Mouse (Mus musculus): Measurements from ENCODE around the gene Il18bp. TPM values are rescaled to one million over a fixed set of nuclear protein-coding genes. Genes with fewer than 3 reads are reported as not detected.

The Il18bp gene
- total and polyA plus RNA-seq, 2 experiments from 2014 or later, result 2.8 to 11.2 TPM

- H3K9me3 ChIP-seq (ENCODE audit: low read length), result no peaks in the 10 kb centered on the region
- TF ChIP-seq CTCF (IDR thresholded peaks at IDR 0.05; ENCODE audit: low read depth), result no peak
- H3K27me3 ChIP-seq (ENCODE audit: insufficient read depth, low read length), result no peaks in the 10 kb centered on the region
- H3K4me1 ChIP-seq (ENCODE audit: insufficient read depth), result no peaks in the 10 kb centered on the region
- H3K27ac ChIP-seq (ENCODE audit: low read depth, low read length), result no peak overlapping the region
- no peak overlapping the region for H3K4me3 ChIP-seq (ENCODE audit: low read depth, low read length)
- WGBS, result 87% methylated on average over 26 of the region's 26 CpGs
- H3K36me3 ChIP-seq (ENCODE audit: insufficient read depth), result peaks cover 82% of the 10 kb centered on the region
- DNase-seq, result no peak
- H3K9ac ChIP-seq, result no peak overlapping the region
- ATAC-seq, result peak; percentile 50
- no peak overlapping the region for H3K4me2 ChIP-seq (ENCODE audit: low read depth)
These were observed 17.4 kb downstream of the Il18bp start for GRCm38 (mm10) chr7:102000921-102001630.

DNA sequence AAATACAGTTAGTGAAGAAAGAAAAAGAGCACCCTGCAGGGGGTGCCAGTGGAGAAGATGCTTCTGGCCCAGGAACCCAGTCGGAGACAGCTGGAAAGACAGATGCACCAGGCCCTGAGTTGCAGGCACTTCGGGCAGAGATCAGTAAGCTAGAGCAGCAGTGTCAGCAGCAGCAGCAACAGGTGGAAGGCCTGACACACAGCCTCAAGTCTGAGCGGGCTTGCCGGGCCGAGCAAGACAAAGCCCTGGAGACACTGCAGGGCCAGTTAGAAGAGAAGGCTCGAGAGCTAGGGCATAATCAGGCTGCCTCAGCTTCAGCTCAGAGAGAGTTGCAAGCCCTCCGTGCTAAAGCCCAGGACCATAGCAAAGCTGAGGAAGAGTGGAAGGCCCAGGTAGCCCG, 18.2 kb downstream of the Il18bp start:
- no peak overlapping the region for H3K4me3 ChIP-seq (ENCODE audit: low read depth, low read length)
- DNase-seq (no peak), ATAC-seq (no peak)
- H3K27me3 ChIP-seq (ENCODE audit: insufficient read depth, low read length), result no peaks in the 10 kb centered on the region
- WGBS, result 83% methylated on average over 8 of the region's 8 CpGs
- no peaks in the 10 kb centered on the region for H3K4me1 ChIP-seq (ENCODE audit: insufficient read depth)
- TF ChIP-seq CTCF (IDR thresholded peaks at IDR 0.05; ENCODE audit: low read depth), result no peak
- no peak overlapping the region for H3K4me2 ChIP-seq (ENCODE audit: low read depth)
- no peaks in the 10 kb centered on the region for H3K9me3 ChIP-seq (ENCODE audit: low read length)
- no peak overlapping the region for H3K27ac ChIP-seq (ENCODE audit: low read depth, low read length)
- H3K36me3 ChIP-seq (ENCODE audit: insufficient read depth), result peaks cover 82% of the 10 kb centered on the region
- H3K9ac ChIP-seq, result no peak overlapping the region

DNA sequence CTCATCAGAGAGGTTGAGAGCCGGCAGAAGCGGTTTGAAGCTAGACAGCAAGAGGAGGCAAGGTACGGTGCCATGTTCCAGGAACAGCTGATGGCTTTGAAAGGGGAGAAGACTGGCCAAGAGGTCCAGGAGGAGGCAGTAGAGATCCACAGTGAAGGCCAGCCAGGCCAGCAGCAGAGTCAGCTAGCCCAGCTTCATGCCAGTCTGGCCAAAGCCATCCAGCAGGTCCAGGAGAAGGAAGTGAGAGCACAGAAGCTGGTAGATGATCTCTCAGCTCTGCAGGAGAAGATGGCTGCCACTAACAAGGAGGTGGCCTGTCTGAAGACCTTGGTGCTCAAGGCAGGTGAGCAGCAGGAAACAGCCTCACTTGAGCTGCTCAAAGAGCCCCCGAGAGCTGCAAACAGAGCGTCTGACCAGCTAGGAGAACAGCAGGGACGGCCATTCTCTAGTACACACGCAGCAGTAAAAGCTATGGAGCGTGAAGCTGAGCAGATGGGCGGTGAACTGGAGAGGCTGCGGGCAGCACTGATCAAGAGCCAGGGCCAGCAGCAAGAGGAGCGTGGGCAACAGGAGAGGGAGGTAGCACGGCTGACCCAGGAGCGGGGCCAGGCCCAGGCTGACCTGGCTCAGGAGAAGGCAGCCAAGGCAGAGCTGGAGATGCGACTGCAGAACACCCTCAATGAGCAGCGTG, 18.9 kb downstream of the Il18bp start:
- Histone ChIP-seq H3K4me1 (ENCODE audit: insufficient read depth) (no peaks in the 10 kb centered on the region), H3K9ac (no peak overlapping the region), H3K27me3 (ENCODE audit: insufficient read depth, low read length) (no peaks in the 10 kb centered on the region), H3K27ac (ENCODE audit: low read depth, low read length) (no peak overlapping the region), H3K9me3 (ENCODE audit: low read length) (no peaks in the 10 kb centered on the region), H3K36me3 (ENCODE audit: insufficient read depth) (peaks cover 84% of the 10 kb centered on the region), H3K4me2 (ENCODE audit: low read depth) (no peak overlapping the region), H3K4me3 (ENCODE audit: low read depth, low read length) (no peak overlapping the region)
- 90% methylated on average over 15 of the region's 15 CpGs for WGBS
- no peak for TF ChIP-seq CTCF (IDR thresholded peaks at IDR 0.05; ENCODE audit: low read depth)
- no peak for DNase-seq
- no peak for ATAC-seq

DNA sequence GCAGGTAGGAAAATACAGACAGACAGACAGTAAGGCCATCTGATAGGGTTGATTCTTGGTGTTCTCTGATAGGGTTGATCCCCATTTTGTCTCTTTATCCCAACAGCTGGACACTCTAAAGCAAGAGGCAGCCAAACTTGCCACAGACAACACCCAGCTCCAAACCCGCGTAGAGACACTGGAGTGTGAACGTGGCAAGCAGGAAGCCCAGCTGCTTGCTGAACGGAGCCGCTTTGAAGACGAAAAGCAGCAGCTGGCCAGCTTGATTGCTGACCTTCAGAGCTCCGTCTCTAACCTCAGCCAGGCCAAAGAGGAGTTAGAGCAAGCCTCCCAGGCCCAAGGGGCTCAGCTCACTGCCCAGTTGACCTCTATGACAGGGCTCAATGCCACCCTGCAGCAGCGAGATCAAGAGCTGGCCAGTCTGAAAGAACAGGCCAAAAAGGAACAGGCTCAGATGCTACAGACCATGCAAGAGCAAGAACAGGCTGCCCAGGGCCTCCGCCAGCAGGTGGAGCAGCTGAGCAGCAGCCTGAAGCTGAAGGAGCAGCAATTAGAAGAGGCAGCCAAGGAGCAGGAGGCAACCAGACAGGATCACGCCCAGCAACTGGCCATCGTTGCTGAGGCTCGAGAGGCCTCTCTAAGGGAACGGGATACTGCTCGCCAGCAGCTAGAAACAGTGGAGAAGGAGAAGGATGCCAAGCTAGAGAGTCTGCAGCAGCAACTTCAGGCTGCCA, 20.1 kb downstream of the Il18bp start:
- Histone ChIP-seq H3K9me3 (ENCODE audit: low read length) (no peaks in the 10 kb centered on the region), H3K4me1 (ENCODE audit: insufficient read depth) (no peaks in the 10 kb centered on the region), H3K4me3 (ENCODE audit: low read depth, low read length) (no peak overlapping the region), H3K9ac (no peak overlapping the region), H3K27me3 (ENCODE audit: insufficient read depth, low read length) (no peaks in the 10 kb centered on the region), H3K27ac (ENCODE audit: low read depth, low read length) (0 out of 2 replicates have a peak overlapping the region, but pooled peaks have one; percentile 35), H3K4me2 (ENCODE audit: low read depth) (no peak overlapping the region), H3K36me3 (ENCODE audit: insufficient read depth) (peaks cover 92% of the 10 kb centered on the region)
- DNase-seq (peak; percentile 72), ATAC-seq (peak; percentile 63)
- TF ChIP-seq CTCF (IDR thresholded peaks at IDR 0.05; ENCODE audit: low read depth), result peak; percentile 93
- 66% methylated on average over 14 of the region's 14 CpGs for WGBS

- Histone ChIP-seq H3K4me3 (ENCODE audit: low read depth, low read length) (no peak overlapping the region), H3K9ac (no peak overlapping the region), H3K4me2 (ENCODE audit: low read depth) (no peak overlapping the region), H3K36me3 (ENCODE audit: insufficient read depth) (peaks cover 86% of the 10 kb centered on the region), H3K9me3 (ENCODE audit: low read length) (no peaks in the 10 kb centered on the region), H3K4me1 (ENCODE audit: insufficient read depth) (no peaks in the 10 kb centered on the region), H3K27ac (ENCODE audit: low read depth, low read length) (no peak overlapping the region), H3K27me3 (ENCODE audit: insufficient read depth, low read length) (no peaks in the 10 kb centered on the region)
- TF ChIP-seq CTCF (IDR thresholded peaks at IDR 0.05; ENCODE audit: low read depth), result no peak
- WGBS, result 93% methylated on average over 3 of the region's 3 CpGs
- ATAC-seq, result no peak
- DNase-seq, result no peak
These were observed 24.2 kb downstream of the Il18bp start for GRCm38 (mm10) chr7:101994241-101994640.

DNA sequence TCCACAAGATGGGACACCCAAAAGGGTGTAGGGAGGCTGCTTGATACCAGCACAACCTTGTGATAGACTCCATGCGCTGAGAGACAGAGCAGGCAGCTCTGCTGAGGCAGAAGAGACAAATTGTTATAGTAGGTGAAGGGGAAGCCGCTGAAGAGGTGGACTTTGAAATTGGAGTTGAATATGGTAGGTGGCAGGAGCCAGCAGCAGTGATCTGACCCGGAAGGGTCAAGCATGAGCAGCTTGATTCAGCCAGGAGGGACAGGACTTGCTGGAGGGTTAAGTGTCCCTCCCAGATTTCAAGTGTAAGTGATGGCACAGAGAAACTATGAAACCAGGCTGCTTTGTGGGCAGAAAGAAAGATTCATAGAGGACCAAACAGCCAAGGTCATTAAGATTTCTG, 33.4 kb downstream of the Il18bp start:
- no peak for DNase-seq
- no peak overlapping the region for H3K4me2 ChIP-seq (ENCODE audit: low read depth)
- no peaks in the 10 kb centered on the region for H3K27me3 ChIP-seq (ENCODE audit: insufficient read depth, low read length)
- 92% methylated on average over 3 of the region's 3 CpGs for WGBS
- H3K4me1 ChIP-seq (ENCODE audit: insufficient read depth), result no peaks in the 10 kb centered on the region
- no peak overlapping the region for H3K4me3 ChIP-seq (ENCODE audit: low read depth, low read length)
- peaks cover 32% of the 10 kb centered on the region for H3K36me3 ChIP-seq (ENCODE audit: insufficient read depth)
- H3K9ac ChIP-seq, result no peak overlapping the region
- no peak for TF ChIP-seq CTCF (IDR thresholded peaks at IDR 0.05; ENCODE audit: low read depth)
- no peak for ATAC-seq
- H3K27ac ChIP-seq (ENCODE audit: low read depth, low read length), result no peak overlapping the region
- no peaks in the 10 kb centered on the region for H3K9me3 ChIP-seq (ENCODE audit: low read length)

DNA sequence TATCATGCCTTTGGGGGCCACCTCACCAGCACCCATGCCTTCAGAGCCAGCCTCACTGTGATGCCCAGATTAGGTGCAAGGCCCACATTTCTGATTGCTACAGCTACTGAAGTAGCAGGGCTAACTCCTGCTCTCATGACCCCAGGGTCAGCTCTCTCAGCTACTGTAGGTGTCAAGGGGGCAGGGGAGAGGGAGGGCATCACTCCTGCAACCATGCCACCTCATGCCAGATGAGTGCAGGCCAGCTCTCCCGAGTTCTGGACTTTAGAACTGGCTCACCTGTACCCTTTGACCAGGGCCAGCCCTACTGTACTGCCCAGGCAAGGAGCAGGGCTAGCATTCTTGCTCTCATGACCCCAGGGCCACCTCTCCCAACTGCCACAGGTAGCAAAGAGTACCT, 35.8 kb downstream of the Il18bp start:
- WGBS, result 92% methylated on average over 1 of the region's 1 CpGs
- ATAC-seq (no peak), DNase-seq (no peak)

More for the DNA sequence above, 35.8 kb downstream of the Il18bp start:
- peaks cover 10% of the 10 kb centered on the region for H3K36me3 ChIP-seq (ENCODE audit: insufficient read depth)
- H3K4me3 ChIP-seq (ENCODE audit: low read depth, low read length), result no peak overlapping the region
- TF ChIP-seq CTCF (IDR thresholded peaks at IDR 0.05; ENCODE audit: low read depth), result no peak
- H3K9me3 ChIP-seq (ENCODE audit: low read length), result no peaks in the 10 kb centered on the region
- H3K9ac ChIP-seq, result no peak overlapping the region
- no peaks in the 10 kb centered on the region for H3K4me1 ChIP-seq (ENCODE audit: insufficient read depth)
- H3K27me3 ChIP-seq (ENCODE audit: insufficient read depth, low read length), result no peaks in the 10 kb centered on the region
- no peak overlapping the region for H3K27ac ChIP-seq (ENCODE audit: low read depth, low read length)
- H3K4me2 ChIP-seq (ENCODE audit: low read depth), result no peak overlapping the region
